Mouse (Mus musculus): Measurements from ENCODE around the gene Rbm38.

Rbm38 gene

GRCm38 (mm10) chr2:173036055-173036454 is 15.8 kb downstream of the Rbm38 start:
- no peak for DNase-seq (ENCODE audit: low read depth, low spot score)

GRCm38 (mm10) chr2:173036611-173037010 is 16.3 kb downstream of the Rbm38 start:
- DNase-seq (ENCODE audit: low read depth, low spot score): no peak

- no peak for DNase-seq (ENCODE audit: low read depth, low spot score)
Observed at GRCm38 (mm10) chr2:173037347-173037746, 17.0 kb downstream of the Rbm38 start.

GRCm38 (mm10) chr2:173037827-173038607 is 17.7 kb downstream of the Rbm38 start:
- no peak for DNase-seq (ENCODE audit: low read depth, low spot score)

- no peak for DNase-seq (ENCODE audit: low read depth, low spot score)
Observed at GRCm38 (mm10) chr2:173039041-173039440, 18.7 kb downstream of the Rbm38 start.

- no peak for DNase-seq (ENCODE audit: low read depth, low spot score)
Observed at GRCm38 (mm10) chr2:173040803-173041202, 20.5 kb downstream of the Rbm38 start.

GRCm38 (mm10) chr2:173041242-173041641 is 20.9 kb downstream of the Rbm38 start:
- no peak for DNase-seq (ENCODE audit: low read depth, low spot score)

- no peak for DNase-seq (ENCODE audit: low read depth, low spot score)
Observed at GRCm38 (mm10) chr2:173041893-173042292, 21.6 kb downstream of the Rbm38 start.

GRCm38 (mm10) chr2:173042504-173043162 is 22.3 kb downstream of the Rbm38 start:
- no peak for DNase-seq (ENCODE audit: low read depth, low spot score)

- no peak for DNase-seq (ENCODE audit: low read depth, low spot score)
Observed at GRCm38 (mm10) chr2:173044198-173044970, 24.1 kb downstream of the Rbm38 start.

- no peak for DNase-seq (ENCODE audit: low read depth, low spot score)
Observed at GRCm38 (mm10) chr2:173046582-173047297, 26.4 kb downstream of the Rbm38 start.

- no peak for DNase-seq (ENCODE audit: low read depth, low spot score)
Observed at GRCm38 (mm10) chr2:173047471-173047870, 27.2 kb downstream of the Rbm38 start.

GRCm38 (mm10) chr2:173048041-173048745 is 27.9 kb downstream of the Rbm38 start:
- no peak for DNase-seq (ENCODE audit: low read depth, low spot score)

- no peak for DNase-seq (ENCODE audit: low read depth, low spot score)
Observed at GRCm38 (mm10) chr2:173049231-173049630, 28.9 kb downstream of the Rbm38 start.

- DNase-seq (ENCODE audit: low read depth, low spot score): no peak
Observed at GRCm38 (mm10) chr2:173049817-173050216, 29.5 kb downstream of the Rbm38 start.

GRCm38 (mm10) chr2:173050604-173051382 is 30.5 kb downstream of the Rbm38 start:
- DNase-seq (ENCODE audit: low read depth, low spot score): no peak

- no peak for DNase-seq (ENCODE audit: low read depth, low spot score)
Observed at GRCm38 (mm10) chr2:173052881-173053280, 32.6 kb downstream of the Rbm38 start.

- DNase-seq (ENCODE audit: low read depth, low spot score): no peak
Observed at GRCm38 (mm10) chr2:173053846-173054245, 33.5 kb downstream of the Rbm38 start.

GRCm38 (mm10) chr2:173056303-173056881 is 36.1 kb downstream of the Rbm38 start:
- no peak for DNase-seq (ENCODE audit: low read depth, low spot score)

GRCm38 (mm10) chr2:173056882-173057315 is 36.6 kb downstream of the Rbm38 start:
- no peak for DNase-seq (ENCODE audit: low read depth, low spot score)

Data from brain, embryonic 18.5 days (tissue).